Mouse (Mus musculus): ENCODE measurements around the gene Satb2.
A peak's percentile ranks its signal among the peaks of the same experiment; 100 is the strongest.

Gene Satb2

GRCm38 (mm10) chr1:56928731-56929130 is 49.7 kb downstream of the Satb2 start:
- peak; percentile 18 to 27 for DNase-seq (ENCODE audit: low spot score in 2 of 2)

- DNase-seq (ENCODE audit: low spot score in 2 of 2), result no peak
Observed at GRCm38 (mm10) chr1:56920472-56920871, 58.0 kb downstream of the Satb2 start.

- no peak for DNase-seq (ENCODE audit: low spot score in 2 of 2)
Observed at GRCm38 (mm10) chr1:56914279-56914678, 64.2 kb downstream of the Satb2 start.

- no peak for DNase-seq (ENCODE audit: low spot score in 2 of 2)
Observed at GRCm38 (mm10) chr1:56900706-56901287, 77.7 kb downstream of the Satb2 start.

- no peak for DNase-seq (ENCODE audit: low spot score in 2 of 2)
Observed at GRCm38 (mm10) chr1:56900187-56900586, 78.3 kb downstream of the Satb2 start.

DNA sequence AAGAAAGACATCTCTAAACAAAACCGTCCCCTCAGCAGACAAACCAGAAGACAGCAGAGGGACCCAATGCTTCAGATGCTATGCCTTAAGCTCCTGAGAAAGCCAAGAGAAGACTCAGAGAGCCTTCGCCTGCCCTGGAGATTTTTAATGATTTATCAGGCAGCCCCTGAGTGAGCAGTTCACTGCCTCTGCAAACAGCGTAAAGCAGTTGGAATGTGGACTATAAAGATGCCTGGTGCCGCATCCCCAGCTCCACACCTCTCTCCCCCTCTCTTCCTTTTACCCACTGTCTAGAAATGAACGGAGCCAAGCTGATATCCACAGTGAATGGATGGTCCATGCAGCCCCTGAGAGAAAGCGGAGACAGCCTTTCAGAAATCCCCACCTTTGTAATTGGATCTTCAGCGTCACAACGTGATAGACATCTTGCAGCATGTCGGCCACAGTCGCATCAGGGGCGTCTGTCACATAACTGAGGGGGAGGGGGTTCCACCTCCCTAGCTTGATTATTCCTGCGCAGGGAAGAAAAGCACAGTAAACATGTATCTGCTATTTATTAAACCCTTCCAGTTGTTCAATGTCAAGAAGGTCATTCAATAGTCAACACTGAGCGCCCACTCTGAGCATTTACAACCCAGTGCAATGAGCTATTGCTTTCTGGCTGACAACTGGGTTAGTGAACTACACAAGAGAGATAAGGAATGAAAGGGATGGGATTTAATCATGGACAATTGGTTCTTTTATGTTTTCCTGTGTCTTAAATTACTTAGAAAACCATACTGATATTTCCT is 79.6 kb downstream of the Satb2 start:
- DNase-seq (ENCODE audit: low spot score in 2 of 2), result no peak

DNA sequence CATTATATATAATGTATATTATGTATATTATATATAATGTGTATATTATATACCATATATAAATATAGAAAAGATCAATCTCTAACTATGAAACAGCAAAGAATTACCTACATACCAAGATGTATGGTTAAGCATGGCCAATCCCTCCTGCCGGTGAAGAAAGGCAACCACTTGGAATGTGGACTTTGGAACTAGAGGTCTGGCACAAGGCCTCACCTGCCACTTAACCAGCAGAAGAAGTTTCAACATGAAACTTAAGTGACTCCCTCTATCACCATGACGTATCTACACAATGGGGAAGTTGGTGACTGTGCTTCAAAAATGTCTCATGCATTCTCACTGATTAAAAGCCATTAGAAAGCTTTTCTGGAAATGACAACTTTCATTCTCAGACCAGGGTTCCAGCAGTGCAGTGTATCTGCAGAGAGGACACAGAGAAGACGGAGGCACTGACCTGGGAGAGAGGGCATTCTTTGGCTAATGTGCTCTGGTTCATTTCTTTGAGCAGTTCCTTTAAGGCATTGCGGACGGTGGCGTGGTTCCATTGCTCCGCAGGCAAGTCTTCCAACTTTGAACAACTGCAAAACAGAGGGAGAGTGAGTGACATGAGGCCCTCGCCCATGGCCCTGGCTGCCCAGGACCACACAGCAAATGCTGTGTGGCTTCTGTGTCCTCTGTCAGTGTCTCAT is 80.8 kb downstream of the Satb2 start:
- no peak for DNase-seq (ENCODE audit: low spot score in 2 of 2)

DNA sequence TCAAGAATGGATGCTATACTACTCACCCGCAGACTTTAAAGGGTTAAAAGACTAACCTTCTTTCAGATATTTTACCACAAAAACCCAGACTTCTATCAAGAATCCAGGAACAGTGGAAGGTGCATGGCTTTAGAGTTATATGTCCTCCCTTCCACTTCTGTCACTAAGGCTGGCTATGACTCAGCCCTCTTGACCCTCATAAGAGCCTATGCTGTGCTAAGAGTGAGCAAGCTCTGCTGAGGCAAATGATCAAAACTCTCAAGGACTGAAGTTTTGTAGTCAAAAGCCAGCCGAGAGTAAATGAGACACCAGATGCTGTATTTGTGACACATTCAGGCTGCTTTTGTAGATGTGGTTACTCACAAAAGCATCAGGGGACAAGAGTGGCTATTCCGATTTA is 81.8 kb downstream of the Satb2 start:
- DNase-seq (ENCODE audit: low spot score in 2 of 2), result no peak

DNA sequence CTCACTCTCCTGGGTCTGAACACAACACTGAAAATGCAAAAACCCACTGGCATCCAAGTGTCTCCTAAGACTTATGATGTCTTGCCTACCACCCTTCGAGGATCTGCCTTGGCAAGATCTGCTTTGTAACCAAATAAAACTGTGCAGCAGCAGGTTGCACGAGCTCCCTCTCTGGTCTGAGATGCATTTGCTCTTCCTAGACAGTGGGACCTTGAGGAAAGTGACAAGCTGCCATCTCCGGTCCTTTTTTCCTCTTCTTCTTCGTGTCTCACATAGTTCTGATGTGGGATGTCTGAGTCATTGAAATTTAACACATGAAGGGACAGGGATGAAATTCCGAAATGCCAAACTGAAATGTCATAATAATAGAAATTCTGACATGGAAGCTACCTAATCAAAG is 85.7 kb downstream of the Satb2 start:
- peak in 1 of 2 experiments; percentile 35 for DNase-seq (ENCODE audit: low spot score in 2 of 2)

DNA sequence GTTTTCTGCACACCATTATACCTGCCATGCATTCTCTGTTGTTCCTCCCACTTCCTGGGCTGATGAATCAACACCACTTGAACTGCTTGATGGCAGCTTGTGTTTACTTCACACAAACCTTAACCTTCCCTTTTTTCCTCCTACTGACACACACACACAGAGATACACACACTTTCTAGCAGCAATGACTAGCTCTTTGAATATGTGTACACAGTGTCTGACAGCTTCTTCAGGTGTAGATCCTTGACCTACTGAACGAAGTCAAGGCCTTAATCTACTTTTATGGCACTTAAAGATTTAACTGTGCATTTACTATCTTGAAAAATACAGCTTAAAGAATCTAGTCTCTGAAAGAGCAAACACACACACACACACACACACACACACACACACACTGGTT is 89.5 kb downstream of the Satb2 start:
- DNase-seq (ENCODE audit: low spot score in 2 of 2), result no peak

- DNase-seq (ENCODE audit: low spot score in 2 of 2), result no peak
Observed at GRCm38 (mm10) chr1:56887524-56887923, 90.9 kb downstream of the Satb2 start.

DNA sequence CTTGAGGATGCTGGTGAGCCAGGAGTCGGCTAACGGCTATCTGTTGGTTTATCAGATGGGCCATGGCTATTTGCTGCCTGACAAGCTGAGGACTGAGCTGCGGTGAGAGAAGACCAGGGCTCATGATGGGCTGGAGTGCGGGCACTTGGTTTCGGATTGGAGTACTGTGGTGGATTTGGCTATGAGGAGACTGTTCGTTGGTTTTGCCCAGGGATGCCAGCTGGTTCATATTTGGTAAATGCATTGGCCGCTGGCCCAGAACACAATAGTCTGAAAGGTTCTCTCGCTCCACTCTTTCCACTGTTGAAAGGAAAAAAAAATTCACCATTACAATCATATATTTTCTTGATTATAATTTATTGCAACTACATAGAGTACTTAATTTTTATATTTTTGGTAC is 107.0 kb downstream of the Satb2 start:
- DNase-seq (ENCODE audit: low spot score in 2 of 2), result no peak

DNA sequence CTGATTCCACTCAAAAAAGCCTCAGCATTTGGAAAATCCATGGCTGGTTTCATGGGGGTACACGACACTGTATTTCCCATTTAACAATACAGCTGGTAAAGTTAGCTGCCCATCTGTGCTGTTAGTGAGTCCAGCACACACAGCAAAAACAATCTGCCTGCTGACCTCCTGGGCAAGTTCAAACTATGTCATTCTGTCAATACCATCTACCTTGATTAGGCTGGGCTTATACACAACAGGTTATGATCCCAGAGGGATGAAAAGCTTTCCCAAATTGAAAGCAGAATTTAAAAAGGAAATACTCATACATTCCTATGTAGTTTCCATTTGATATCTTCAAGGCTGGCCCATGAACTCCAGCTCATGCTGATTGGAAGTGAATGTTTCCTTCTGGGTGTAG is 113.2 kb downstream of the Satb2 start:
- DNase-seq (ENCODE audit: low spot score in 2 of 2), result no peak

DNA sequence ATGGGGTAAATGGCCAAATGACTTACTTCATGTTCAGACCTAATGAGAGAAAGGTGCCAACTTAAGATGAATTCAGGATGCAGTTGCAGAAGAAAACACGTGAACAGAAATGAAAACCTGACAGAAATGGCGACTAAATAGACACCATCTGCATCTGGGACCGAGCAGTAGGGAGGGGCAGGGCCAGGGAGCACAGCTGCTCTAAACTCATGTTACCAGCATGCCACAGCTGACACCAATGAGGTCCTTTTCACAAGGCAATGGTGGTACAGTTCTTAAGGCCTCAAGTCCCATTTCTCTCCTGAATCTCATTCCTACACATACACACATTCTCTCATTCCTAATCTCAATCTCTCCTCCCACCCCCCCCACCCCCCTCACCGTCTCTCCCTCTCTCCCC is 115.7 kb downstream of the Satb2 start:
- no peak for DNase-seq (ENCODE audit: low spot score in 2 of 2)

DNA sequence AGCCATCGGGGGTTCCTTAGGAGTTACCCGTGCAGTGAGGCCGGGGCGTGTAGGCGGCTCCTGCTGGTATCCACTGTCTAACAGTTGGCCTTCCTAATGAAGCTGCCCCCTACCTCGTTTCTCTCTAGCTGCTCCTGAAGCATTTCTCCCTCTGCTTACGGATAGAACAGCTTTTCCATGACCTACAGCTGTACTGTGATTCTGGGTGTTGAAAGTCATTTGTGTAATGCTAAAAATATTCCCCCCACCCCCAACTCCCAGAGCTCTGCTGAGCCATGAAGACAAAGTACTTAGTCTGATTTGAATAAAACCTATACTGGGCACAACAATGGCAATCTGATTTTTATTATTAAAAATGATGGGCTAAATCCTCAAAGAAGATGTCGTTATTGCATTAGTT is 121.2 kb downstream of the Satb2 start:
- no peak for DNase-seq (ENCODE audit: low spot score in 2 of 2)

- no peak for DNase-seq (ENCODE audit: low spot score in 2 of 2)
Observed at GRCm38 (mm10) chr1:56850446-56850845, 128.0 kb downstream of the Satb2 start.

- DNase-seq (ENCODE audit: low spot score in 2 of 2), result no peak
Observed at GRCm38 (mm10) chr1:56846358-56846757, 132.1 kb downstream of the Satb2 start.

GRCm38 (mm10) chr1:56845523-56846118 is 132.8 kb downstream of the Satb2 start:
- DNase-seq (ENCODE audit: low spot score in 2 of 2), result no peak

- DNase-seq (ENCODE audit: low spot score in 2 of 2), result no peak
Observed at GRCm38 (mm10) chr1:56844551-56845330, 133.7 kb downstream of the Satb2 start.

GRCm38 (mm10) chr1:56838901-56839300 is 139.5 kb downstream of the Satb2 start:
- no peak for DNase-seq (ENCODE audit: low spot score in 2 of 2)

DNA sequence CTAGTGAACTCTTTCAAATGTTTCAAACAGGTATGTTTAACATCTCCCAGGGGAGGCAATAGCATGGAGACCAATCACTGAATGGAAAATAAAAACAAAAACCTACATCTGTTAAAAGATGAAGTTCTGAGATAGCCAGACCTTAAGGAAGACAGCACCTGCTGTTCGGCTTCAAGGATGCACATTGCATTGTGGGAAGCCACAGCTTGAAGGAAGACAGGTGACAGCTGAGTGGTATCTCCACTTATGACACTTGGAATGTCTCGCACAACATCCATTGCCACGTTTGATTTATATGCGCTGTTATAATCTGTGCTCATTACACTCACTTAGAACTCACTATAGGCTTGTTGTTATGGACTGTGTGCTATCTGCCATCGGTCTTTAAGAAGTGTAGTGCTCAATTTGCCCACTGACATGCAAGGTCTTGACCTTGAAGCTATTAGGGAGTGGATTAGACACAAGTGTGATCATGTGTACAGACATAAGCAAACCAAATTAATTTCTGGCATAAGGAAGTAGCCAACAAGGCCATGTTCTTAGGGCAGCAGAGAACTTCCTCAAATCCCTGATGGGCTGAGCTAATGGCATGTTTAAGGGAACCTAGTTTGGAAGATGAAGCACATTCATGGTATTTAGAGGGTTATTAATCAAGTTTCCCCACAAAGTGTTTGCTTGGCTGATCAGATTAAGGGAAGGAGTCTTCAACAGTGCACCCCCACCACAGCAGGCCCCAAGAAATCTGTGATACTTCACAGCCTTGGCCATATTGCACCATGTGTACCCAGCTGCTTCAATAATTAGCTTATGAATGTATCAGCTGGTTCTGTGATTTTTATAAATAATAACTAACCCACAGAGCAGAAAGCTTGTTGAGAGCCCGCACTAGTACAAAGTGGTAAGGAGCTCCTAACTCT is 144.2 kb downstream of the Satb2 start:
- DNase-seq (ENCODE audit: low spot score in 2 of 2), result no peak
